Mouse (Mus musculus): Measurements from ENCODE around the gene Gm20388. TPM values are rescaled to one million over a fixed set of nuclear protein-coding genes. Genes with fewer than 3 reads are reported as not detected.

The Gm20388 gene
- polyA plus RNA-seq, 1 experiment from 2014 or later = 5.3 TPM

DNA sequence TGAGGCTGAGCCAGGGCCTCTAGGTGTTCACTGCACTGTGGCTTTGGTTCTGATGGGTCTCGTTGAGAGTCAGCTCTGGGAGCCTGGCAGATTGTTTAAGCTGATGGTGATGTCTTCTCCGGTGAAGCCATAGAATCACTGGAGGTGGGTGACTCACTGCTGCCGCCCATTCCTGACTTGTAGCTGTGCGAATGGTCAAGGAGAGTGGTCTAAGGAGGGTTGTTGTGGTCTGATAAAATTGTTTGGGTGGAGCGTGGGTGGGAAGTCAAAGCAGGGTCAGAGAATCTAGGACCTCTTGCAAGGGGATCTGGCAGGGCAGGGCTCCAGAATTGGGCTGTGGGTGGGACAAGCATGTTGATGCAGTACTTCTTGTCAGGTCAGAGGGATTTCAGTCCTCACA, 2100.0 kb downstream of the Gm20388 start:
- H3K9ac ChIP-seq (ENCODE audit: low read depth, low read length) = no peak overlapping the region
- no peaks in the 10 kb centered on the region for H3K4me1 ChIP-seq (replicated peaks; ENCODE audit: control insufficient read depth, insufficient read depth, low read length)
- H3K4me2 ChIP-seq = no peak overlapping the region
- no peaks in the 10 kb centered on the region for H3K27me3 ChIP-seq (replicated peaks; ENCODE audit: control insufficient read depth, insufficient read depth, low read length)
- ATAC-seq (replicated peaks; ENCODE audit: low FRiP score) (no peak), DNase-seq (ENCODE audit: low spot score) (no peak)
- no peak overlapping the region for H3K27ac ChIP-seq (ENCODE audit: low read depth, low read length)
- H3K36me3 ChIP-seq (ENCODE audit: control insufficient read depth, insufficient read depth, low read length) = peaks cover 9% of the 10 kb centered on the region; the same call in 1 of the 2 replicates
- H3K4me3 ChIP-seq (ENCODE audit: low read depth, low read length) = no peak overlapping the region
- H3K9me3 ChIP-seq (ENCODE audit: control insufficient read depth, low read length) = no peaks in the 10 kb centered on the region
- 71% methylated on average over 5 of the region's 5 CpGs for WGBS

DNA sequence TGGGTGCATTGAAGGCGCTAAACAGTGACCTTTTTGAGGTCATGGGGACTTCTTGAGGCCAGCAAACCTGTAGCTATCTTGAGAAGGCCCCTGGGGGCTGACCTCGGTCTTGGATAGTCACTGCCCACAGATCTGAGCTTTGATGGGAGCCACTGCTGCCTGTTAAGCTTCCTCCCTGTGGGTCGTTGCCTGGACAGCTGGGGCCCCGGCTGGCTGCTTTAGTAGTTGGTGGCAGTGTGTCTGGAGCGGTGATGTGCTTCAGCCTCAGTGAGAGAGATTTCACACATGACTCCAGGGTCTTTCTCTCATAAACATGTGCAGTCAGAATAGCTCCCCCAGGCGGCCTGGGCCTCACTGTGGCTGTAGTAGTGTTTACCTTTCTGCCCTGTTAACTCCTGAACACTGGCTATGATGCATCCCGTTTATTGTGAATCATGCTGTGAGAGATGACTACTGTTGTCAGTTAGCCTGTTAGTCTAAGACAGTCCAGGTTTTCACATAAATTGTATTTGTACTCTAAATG, 2100.5 kb downstream of the Gm20388 start:
- H3K27me3 ChIP-seq (replicated peaks; ENCODE audit: control insufficient read depth, insufficient read depth, low read length) = no peaks in the 10 kb centered on the region
- peaks cover 7% of the 10 kb centered on the region; the same call in 1 of the 2 replicates for H3K36me3 ChIP-seq (ENCODE audit: control insufficient read depth, insufficient read depth, low read length)
- no peaks in the 10 kb centered on the region for H3K9me3 ChIP-seq (ENCODE audit: control insufficient read depth, low read length)
- no peaks in the 10 kb centered on the region for H3K4me1 ChIP-seq (replicated peaks; ENCODE audit: control insufficient read depth, insufficient read depth, low read length)
- DNase-seq (ENCODE audit: low spot score) = no peak
- H3K4me2 ChIP-seq = no peak overlapping the region
- no peak overlapping the region for H3K4me3 ChIP-seq (ENCODE audit: low read depth, low read length)
- no peak overlapping the region for H3K27ac ChIP-seq (ENCODE audit: low read depth, low read length)
- no peak for ATAC-seq (replicated peaks; ENCODE audit: low FRiP score)
- no peak overlapping the region for H3K9ac ChIP-seq (ENCODE audit: low read depth, low read length)
- WGBS = 64% methylated on average over 7 of the region's 7 CpGs

DNA sequence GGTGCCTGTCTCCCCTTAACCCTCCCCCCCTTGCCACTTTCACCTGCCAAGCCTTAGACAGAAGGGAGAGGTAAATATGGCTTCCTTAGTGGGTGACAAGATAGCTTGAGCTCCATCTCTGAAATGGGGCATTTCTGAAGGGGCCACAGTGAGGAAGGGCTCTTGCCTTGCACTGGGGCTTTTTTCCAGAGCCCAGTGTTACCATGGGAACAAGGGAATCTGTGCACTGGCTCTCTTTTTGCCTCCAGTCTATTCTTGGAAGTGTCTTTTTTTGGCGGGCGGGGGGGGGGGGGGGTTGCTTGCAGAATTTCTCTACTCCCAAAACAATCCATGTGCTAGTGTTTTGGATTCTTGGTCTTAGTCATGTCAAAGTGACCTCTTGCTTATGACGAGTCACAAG, 2104.0 kb downstream of the Gm20388 start:
- no peak for DNase-seq (ENCODE audit: low spot score)
- Histone ChIP-seq H3K4me3 (ENCODE audit: low read depth, low read length) (no peak overlapping the region), H3K36me3 (ENCODE audit: control insufficient read depth, insufficient read depth, low read length) (peaks cover 7% of the 10 kb centered on the region; the same call in 1 of the 2 replicates), H3K4me1 (replicated peaks; ENCODE audit: control insufficient read depth, insufficient read depth, low read length) (no peaks in the 10 kb centered on the region), H3K9ac (ENCODE audit: low read depth, low read length) (no peak overlapping the region), H3K27ac (ENCODE audit: low read depth, low read length) (no peak overlapping the region), H3K9me3 (ENCODE audit: control insufficient read depth, low read length) (no peaks in the 10 kb centered on the region), H3K4me2 (no peak overlapping the region), H3K27me3 (replicated peaks; ENCODE audit: control insufficient read depth, insufficient read depth, low read length) (no peaks in the 10 kb centered on the region)
- 89% methylated on average over 3 of the region's 3 CpGs for WGBS
- ATAC-seq (replicated peaks; ENCODE audit: low FRiP score) = no peak

DNA sequence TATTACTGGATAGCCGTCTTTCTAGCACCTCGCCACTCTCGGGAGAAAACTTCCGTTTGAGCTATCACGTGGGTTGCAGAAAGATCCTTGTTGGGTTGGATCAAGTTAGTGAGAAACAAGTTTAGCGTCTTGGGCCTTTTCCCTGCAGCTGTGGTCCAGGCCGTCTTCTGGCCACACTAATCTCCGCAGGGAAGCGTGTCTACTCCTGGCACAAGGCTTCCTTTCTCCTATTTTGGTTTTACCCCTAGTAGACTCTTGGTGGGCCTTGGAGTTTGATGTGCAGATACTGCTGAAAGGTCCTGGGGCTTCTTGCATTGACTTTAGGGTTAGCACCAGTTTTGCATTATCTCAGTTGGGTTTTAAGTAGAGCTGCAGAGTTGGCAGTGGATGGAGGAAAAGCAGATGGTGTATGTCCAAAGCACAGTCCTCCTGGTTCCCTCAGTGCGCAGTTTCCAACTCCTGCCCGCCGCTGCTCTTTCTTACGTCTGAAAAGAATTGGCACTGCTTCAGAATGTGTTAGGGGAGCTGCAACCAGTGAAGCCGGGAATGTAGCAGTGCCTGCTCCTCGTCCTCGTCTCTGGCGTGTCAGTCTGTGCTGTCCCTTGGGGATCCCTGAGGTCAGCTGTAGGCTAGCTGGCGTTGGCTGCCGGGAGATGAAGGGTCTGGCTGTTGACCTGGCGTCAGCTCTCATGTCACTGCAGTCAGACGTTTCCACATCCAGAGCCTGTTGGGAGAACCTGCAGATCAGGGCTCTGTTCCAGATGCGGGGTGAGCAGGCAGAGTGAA, 2107.6 kb downstream of the Gm20388 start:
- Histone ChIP-seq H3K4me1 (replicated peaks; ENCODE audit: control insufficient read depth, insufficient read depth, low read length) (no peaks in the 10 kb centered on the region), H3K4me3 (ENCODE audit: low read depth, low read length) (no peak overlapping the region), H3K27me3 (replicated peaks; ENCODE audit: control insufficient read depth, insufficient read depth, low read length) (no peaks in the 10 kb centered on the region), H3K36me3 (ENCODE audit: control insufficient read depth, insufficient read depth, low read length) (peaks cover 8% of the 10 kb centered on the region; the same call in 1 of the 2 replicates), H3K9me3 (ENCODE audit: control insufficient read depth, low read length) (no peaks in the 10 kb centered on the region), H3K9ac (ENCODE audit: low read depth, low read length) (no peak overlapping the region), H3K4me2 (no peak overlapping the region), H3K27ac (ENCODE audit: low read depth, low read length) (no peak overlapping the region)
- WGBS = 79% methylated on average over 22 of the region's 22 CpGs
- no peak for DNase-seq (ENCODE audit: low spot score)
- ATAC-seq (replicated peaks; ENCODE audit: low FRiP score) = no peak

DNA sequence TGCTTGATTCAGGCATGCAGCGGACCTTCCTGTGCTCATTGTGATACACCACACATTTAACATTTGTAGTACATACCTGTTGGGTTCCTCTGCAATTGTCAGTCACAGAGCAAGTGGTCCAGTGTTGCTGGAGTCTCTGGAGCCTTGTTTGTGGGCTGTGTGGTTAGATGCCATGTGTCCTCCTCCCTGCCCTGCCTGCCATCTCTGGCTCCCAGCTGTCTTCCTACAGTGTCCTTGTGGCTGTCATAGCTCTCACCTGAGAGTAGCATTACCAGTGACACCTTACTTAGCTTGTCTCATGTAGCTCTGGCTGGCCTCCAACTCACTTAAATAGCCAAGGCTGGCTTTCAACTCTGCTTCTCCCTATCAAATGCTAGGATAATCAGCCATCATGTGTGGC, 2108.5 kb downstream of the Gm20388 start:
- Histone ChIP-seq H3K4me1 (replicated peaks; ENCODE audit: control insufficient read depth, insufficient read depth, low read length) (no peaks in the 10 kb centered on the region), H3K27ac (ENCODE audit: low read depth, low read length) (no peak overlapping the region), H3K9ac (ENCODE audit: low read depth, low read length) (no peak overlapping the region), H3K9me3 (ENCODE audit: control insufficient read depth, low read length) (no peaks in the 10 kb centered on the region), H3K36me3 (ENCODE audit: control insufficient read depth, insufficient read depth, low read length) (peaks cover 14% of the 10 kb centered on the region; the same call in 1 of the 2 replicates), H3K4me2 (no peak overlapping the region), H3K27me3 (replicated peaks; ENCODE audit: control insufficient read depth, insufficient read depth, low read length) (no peaks in the 10 kb centered on the region), H3K4me3 (ENCODE audit: low read depth, low read length) (no peak overlapping the region)
- 95% methylated on average over 1 of the region's 1 CpGs for WGBS
- no peak for DNase-seq (ENCODE audit: low spot score)
- no peak for ATAC-seq (replicated peaks; ENCODE audit: low FRiP score)

DNA sequence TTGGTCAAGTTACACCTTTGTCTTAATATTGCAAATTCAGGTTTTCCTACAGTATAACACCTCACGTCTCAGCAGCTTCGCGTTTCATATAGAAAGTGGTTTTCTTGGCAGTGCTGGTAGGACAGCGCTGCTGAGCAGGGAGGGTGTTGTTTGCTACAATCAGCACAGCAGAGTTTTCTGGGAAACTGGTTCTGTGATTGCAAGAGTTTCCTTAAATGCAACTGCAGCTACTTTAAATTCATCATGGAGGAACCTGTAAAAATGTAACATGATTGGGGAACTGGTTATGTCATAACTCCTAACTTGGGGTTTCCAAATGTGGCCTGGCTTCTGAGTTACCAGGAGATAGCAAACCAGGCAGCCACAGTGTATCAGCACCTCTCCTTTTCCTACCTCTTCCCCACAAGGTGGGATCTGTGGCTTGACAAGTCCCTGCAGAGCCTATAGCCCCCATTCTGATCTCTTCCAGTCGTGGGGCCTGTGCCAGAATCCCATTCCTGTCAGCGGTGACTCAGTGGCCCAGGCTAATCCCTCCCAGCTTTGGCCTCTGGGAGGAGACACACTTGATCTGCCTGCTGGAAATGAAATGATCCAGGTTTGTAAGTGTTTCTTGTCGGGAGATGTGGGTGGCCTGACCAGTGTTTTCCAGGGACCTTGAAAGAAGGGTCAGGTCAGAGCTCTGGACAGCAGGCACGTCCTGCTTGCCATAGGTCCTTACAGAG, 2109.6 kb downstream of the Gm20388 start:
- 84% methylated on average over 8 of the region's 8 CpGs for WGBS
- Histone ChIP-seq H3K36me3 (ENCODE audit: control insufficient read depth, insufficient read depth, low read length) (peaks cover 16% of the 10 kb centered on the region; the same call in 1 of the 2 replicates), H3K4me3 (ENCODE audit: low read depth, low read length) (no peak overlapping the region), H3K9me3 (ENCODE audit: control insufficient read depth, low read length) (no peaks in the 10 kb centered on the region), H3K27ac (ENCODE audit: low read depth, low read length) (no peak overlapping the region), H3K9ac (ENCODE audit: low read depth, low read length) (no peak overlapping the region), H3K4me2 (no peak overlapping the region), H3K27me3 (replicated peaks; ENCODE audit: control insufficient read depth, insufficient read depth, low read length) (no peaks in the 10 kb centered on the region), H3K4me1 (replicated peaks; ENCODE audit: control insufficient read depth, insufficient read depth, low read length) (no peaks in the 10 kb centered on the region)
- ATAC-seq (replicated peaks; ENCODE audit: low FRiP score) (no peak), DNase-seq (ENCODE audit: low spot score) (no peak)

DNA sequence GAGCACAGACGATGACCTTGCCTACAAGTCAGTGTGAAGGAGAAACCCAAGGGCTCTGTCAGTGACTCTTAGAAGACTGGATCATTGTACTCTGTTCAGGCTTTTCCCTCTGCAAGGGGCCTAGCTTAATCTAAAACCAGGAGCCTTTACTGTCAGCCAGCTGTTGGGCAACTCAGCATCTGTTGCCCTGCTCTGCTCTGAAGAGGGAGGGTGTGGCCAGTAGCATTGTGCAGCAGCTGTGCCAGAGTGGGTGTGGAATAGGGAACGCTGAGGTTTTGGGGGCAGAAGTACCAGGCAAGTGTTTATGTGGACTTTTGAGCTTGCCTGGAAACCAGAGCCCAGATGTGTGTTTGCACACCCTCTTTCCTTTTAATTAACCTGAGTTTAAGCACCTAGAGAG, 2111.1 kb downstream of the Gm20388 start:
- H3K27ac ChIP-seq (ENCODE audit: low read depth, low read length) = no peak overlapping the region
- 94% methylated on average over 2 of the region's 2 CpGs for WGBS
- DNase-seq (ENCODE audit: low spot score) (no peak), ATAC-seq (replicated peaks; ENCODE audit: low FRiP score) (no peak)
- no peak overlapping the region for H3K4me3 ChIP-seq (ENCODE audit: low read depth, low read length)
- no peak overlapping the region for H3K4me2 ChIP-seq
- no peaks in the 10 kb centered on the region for H3K9me3 ChIP-seq (ENCODE audit: control insufficient read depth, low read length)
- no peaks in the 10 kb centered on the region for H3K27me3 ChIP-seq (replicated peaks; ENCODE audit: control insufficient read depth, insufficient read depth, low read length)
- peaks cover 27% of the 10 kb centered on the region for H3K36me3 ChIP-seq (ENCODE audit: control insufficient read depth, insufficient read depth, low read length)
- no peak overlapping the region for H3K9ac ChIP-seq (ENCODE audit: low read depth, low read length)
- H3K4me1 ChIP-seq (replicated peaks; ENCODE audit: control insufficient read depth, insufficient read depth, low read length) = no peaks in the 10 kb centered on the region

DNA sequence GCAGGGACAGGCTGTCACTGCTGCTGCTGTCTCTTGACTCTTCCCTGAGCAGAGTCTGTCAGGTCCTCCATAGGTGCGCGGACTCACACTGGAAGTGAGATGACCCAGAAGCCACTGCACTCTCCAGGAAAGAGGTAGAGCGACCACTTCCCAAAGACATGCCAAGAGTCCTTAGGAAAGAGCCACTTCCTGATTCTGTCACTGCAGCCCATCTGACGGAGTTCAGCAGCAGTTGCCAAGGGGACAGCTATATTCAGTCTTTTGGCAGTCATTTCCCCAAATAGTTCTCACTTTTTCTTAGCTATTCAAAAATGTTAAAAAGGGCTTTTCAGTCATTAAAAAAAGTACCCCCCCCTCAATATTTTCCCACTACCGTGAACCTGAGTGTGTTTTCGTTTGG, 2111.6 kb downstream of the Gm20388 start:
- ATAC-seq (replicated peaks; ENCODE audit: low FRiP score) = no peak

More for the DNA sequence above, 2111.6 kb downstream of the Gm20388 start:
- H3K27ac ChIP-seq (ENCODE audit: low read depth, low read length) = no peak overlapping the region
- no peak overlapping the region for H3K4me3 ChIP-seq (ENCODE audit: low read depth, low read length)
- H3K9ac ChIP-seq (ENCODE audit: low read depth, low read length) = no peak overlapping the region
- no peak overlapping the region for H3K4me2 ChIP-seq
- no peaks in the 10 kb centered on the region for H3K27me3 ChIP-seq (replicated peaks; ENCODE audit: control insufficient read depth, insufficient read depth, low read length)
- 86% methylated on average over 6 of the region's 6 CpGs for WGBS
- no peak for DNase-seq (ENCODE audit: low spot score)
- H3K4me1 ChIP-seq (replicated peaks; ENCODE audit: control insufficient read depth, insufficient read depth, low read length) = no peaks in the 10 kb centered on the region
- peaks cover 26% of the 10 kb centered on the region for H3K36me3 ChIP-seq (ENCODE audit: control insufficient read depth, insufficient read depth, low read length)
- H3K9me3 ChIP-seq (ENCODE audit: control insufficient read depth, low read length) = no peaks in the 10 kb centered on the region
